Mouse (Mus musculus) c-Kit-positive CD71-negative TER-119-negative erythroid progenitor cells, embryonic 14.5 days (primary cell): Measurements from ENCODE around the gene Thumpd3.
A peak's percentile ranks its signal among the peaks of the same experiment; 100 is the strongest.

Experiments used
- DNase-seq: peaks from one replicate; pipeline ENCODE4 v3.0.0-alpha.2; 2013; ENCODE audit warnings: low read depth

Gene Thumpd3

DNA sequence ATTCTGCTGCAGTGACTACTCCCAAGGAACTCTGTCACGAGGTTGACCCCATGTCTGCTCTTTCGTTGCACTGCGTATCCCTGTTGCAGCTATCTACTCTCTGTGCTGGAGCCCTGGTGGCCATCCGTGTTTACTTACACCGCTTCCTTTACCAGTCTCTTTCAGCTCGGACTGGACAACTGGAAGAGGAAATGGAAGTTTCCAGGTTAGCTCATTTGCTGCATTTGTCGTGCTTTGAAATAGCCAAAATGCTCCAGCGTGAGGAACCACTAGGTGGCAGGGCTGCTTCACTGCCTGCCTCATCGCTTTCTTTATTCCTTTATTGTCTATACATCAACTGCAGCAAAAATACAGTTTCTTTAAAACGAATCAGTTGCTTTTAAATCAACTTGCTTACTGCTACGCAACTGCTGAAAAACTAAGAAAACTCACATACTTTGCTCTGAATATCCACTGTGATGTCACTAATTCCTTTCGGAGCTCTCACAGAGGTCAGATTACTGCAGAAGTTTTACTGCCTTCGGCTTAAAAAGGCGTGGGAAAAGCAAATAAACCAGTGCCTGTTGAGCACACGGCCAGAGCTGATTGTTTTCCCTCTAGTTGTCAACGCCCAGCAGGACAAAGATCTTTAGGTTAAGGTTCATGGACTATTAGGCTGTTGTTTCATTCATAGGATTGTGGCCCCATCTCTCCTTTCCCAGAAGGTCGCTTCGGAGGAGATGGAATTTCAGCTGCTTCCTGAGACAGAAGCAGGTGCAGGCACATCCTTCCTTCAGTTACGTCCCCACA, 7.9 kb upstream of the Thumpd3 start:
- peak; percentile 69 for DNase-seq

GRCm38 (mm10) chr6:113038735-113039058, 7.3 kb upstream of the Thumpd3 start:
- no peak for DNase-seq

DNA sequence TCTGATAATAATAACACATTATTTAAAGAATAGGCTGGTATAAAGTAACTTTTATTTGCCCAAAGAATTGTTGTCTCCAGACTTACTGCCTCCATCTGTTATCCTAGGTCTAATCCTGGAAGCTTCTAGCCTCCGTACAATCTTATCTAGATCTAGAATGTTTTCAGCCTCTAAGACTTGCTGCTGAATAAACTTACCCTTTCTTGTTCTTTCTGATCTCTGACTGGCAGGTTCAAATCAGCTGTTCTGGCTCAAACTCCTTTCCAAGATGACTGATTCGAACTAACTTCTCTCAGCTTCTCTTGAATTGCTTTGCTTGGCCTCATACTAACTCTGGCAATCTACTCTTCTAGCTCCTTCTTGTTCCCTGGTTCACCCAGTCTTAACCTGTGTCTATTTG, 5.7 kb upstream of the Thumpd3 start:
- DNase-seq = no peak

DNA sequence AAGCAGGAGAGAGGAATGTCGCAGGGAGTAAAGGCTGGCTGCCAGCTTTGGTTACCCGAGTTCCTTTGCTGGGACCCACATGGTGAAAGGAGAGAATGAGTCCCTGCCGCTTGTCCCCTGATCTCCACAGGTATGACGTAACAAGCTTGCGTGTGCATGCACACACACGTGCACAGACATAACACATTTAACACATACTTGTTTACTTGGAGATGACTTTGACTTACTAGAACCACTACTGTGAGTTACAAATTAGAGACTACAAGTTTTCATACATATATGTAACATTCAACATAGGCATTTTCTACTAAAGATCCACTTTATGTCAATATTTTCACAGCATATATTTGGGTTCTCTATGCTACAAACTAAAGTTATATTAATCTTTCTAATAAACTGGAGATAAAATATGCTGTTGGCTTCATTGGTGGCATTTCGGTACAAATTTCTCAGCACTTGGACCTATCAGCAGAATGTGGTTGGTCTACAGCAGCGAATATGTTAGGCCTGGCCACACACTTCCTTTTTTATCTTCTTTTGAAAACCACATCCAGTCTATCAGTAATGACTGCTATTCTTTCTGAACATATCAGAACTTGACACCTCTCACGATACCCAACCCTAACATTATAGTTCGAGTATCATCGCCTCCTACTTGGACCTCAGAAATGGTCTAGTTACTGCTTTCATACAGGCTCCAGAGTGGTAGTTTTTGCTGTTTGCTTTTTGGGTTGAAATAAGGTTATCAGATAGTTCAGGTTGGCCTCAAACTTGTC, 4.6 kb upstream of the Thumpd3 start:
- no peak for DNase-seq

- no peak for DNase-seq
Measured at GRCm38 (mm10) chr6:113045575-113045974, 450 bp upstream of the Thumpd3 start.

GRCm38 (mm10) chr6:113047016-113047746, 1.2 kb downstream of the Thumpd3 start:
- no peak for DNase-seq

DNA sequence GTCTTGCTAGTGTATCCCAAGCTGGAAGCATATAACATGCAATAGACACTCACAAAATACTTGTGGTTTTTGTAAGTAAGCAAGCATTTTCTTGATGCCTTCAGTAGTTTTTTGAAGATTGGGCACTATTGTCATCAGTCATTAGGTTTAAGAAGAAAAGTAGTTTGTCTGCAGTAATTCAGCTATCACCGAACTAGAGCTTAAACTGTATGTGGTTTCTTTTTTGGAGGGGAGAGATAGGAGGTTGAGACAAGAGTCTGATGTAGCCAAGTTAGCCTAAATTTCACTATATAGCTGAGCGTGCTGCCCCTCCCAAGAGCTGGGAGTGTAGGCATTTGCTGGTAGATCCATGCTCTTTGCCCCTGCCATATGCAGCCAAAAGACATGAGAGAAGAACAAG, 2.3 kb downstream of the Thumpd3 start:
- no peak for DNase-seq

GRCm38 (mm10) chr6:113049159-113049558, 3.1 kb downstream of the Thumpd3 start:
- no peak for DNase-seq

DNA sequence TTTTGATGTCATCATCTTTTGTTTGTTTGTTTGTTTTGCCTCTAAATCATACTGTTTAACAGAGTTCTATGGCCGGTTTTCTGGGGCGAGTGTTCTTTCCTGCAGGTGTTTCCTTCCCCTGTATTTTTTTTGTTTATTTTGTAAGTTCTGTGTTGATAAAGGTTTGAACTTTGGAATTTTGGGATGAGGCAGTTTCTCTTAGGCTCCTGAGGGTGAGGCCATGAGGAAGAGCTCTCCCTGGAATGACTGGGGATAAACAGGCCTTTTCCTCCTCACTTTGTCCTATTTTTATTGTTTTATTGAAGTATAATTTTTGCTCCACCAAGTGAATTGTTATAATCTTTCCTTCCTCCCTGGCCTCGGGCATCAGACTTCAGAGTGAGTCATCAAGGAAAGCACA, 6.9 kb downstream of the Thumpd3 start:
- DNase-seq = no peak

DNA sequence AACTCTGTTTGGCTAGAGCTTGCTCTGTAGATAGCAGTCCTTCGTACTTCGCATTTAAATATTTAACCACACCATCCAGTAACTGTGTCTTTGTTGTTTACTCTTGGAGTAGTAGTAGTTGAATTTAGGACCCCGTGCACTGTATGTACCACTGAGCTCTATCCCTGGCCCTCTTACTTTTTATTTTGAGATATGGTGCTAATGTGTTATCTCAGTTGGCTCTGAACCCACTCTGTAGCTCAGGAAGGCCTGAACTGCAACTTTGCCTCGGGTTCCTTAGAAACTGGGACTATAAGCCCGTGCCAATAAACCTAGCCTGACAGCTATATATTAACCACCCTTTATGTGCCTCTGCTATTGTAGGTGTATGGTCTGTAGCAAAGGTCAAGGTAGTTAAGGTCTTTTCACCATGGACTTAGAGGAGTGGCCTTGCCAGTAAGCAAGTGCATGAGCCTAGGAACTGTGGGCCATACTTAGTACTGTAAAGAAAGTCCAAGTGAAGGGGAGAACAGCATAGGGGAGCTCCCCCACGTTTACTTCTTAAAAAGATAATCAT, 8.6 kb downstream of the Thumpd3 start:
- DNase-seq = no peak

DNA sequence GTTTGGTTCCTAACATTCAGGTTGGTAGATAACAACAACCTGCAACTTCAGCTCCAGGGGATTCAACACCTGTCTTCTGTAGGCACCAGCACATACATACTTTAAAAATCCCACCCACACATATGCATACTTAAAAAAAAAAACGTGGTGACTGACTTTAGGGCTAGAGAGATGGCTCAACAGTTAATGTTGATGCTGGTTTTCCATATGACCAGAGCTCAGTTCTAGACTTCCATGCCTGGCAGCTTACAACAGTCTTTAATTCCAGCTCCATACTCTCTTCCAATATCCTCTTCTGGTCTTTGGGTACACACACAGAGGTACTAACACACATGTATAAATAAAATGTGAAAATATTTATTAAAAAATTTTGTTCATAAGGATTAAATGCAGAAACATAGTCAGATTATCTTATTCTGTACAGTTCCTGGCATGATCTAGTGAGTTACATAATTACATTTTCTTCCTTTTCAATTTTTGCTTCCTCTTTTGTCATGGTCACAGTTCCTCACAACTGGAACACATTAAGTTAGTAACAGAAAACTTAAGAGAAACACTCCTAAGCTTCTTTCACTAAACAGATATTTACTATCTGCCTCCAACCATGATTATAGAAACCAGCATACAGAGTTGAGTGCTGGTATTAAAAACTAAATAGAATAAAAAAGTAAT, 15.0 kb downstream of the Thumpd3 start:
- DNase-seq = no peak

DNA sequence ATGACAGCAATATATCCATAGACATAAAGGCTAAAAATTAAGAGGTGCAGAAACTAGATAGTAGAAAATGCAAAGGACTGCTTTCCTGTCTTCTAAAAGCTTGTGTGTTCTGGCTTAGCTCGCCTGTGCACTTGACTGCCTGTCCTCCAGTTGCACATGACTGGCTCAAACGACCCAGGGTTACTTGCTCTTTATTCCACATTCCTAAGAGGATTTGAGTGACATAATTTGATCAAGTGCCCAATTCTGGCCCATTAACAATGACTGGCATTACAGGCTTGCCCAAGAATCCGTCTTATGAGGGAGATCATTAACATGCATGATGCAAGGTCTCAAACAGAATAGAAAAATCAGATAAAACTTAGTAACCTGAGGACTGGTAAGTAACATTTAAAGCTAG, 16.2 kb downstream of the Thumpd3 start:
- DNase-seq = no peak

DNA sequence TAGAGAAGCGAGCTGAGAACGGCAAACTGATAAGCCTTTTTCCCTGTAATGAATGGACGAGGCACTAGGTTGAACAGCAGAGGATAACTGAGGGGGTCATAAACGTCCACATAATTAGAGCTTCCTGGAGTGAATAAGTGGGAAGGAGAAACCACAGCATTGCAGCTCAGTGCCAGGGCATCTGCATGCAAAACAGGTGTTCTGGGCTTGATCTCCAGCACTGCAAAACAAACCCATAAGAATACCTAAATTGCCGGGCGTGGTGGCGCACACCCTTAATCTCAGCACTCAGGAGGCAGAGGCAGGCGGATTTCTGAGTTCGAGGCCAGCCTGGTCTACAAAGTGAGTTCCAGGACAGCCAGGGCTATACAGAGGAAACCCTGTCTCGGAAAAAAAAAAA, 17.3 kb downstream of the Thumpd3 start:
- no peak for DNase-seq

DNA sequence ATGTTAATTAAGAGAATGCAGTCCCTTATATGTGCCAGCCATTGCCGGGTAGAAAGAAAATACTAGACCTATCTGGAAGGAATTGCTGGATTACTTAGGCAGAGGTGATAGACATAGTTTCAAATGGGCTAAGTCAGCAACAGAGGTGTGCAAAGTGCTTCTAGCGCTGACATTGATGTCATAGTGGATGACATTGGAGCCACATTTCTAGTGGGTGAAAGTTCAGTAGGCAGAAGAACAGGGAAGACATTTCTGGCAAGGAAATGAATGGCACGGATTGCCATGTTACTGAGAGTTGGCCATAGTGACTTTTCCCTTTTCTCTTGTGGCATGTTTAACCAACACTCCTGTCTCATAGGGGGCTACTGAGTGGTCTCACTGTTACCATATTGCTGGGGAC, 19.2 kb downstream of the Thumpd3 start:
- DNase-seq = no peak

DNA sequence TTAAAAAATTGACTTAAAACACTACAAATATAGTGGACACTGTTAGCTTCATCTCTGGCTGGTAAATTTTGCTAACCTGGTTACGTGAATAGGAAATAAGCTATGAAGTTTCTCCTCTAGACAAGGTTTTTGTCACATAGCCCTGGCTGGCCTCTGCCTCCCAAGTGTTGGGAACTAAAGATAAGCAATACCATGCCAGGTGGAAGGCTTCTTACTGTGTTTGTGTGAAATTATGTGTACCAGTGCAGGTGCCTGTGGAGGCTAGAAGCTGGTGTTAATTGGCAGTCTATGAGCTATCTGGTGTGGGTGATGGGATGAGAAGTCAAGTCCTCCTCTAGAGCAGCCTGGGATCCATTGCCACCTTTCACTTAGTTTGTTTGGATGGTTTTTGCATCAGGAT, 23.1 kb downstream of the Thumpd3 start:
- DNase-seq = no peak

DNA sequence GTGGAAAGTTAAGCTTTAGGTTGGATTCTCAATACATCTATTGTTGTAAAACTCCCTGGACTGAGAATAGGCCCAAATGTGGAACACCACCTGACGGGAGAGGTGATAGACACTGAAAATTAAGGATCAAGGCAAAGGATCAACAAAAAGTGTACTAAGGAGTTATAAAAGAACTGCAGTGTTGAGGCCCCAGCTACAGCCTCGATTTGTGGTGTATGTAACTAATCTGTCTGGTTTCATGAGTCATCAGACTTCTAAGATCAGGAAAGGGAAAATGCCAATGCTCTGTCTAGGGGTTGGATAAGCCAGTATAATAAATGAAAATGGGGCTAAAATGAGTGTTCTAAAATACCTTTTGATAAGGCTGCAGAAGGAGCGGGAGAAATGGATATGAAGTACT, 29.2 kb downstream of the Thumpd3 start:
- DNase-seq = peak; percentile 25

DNA sequence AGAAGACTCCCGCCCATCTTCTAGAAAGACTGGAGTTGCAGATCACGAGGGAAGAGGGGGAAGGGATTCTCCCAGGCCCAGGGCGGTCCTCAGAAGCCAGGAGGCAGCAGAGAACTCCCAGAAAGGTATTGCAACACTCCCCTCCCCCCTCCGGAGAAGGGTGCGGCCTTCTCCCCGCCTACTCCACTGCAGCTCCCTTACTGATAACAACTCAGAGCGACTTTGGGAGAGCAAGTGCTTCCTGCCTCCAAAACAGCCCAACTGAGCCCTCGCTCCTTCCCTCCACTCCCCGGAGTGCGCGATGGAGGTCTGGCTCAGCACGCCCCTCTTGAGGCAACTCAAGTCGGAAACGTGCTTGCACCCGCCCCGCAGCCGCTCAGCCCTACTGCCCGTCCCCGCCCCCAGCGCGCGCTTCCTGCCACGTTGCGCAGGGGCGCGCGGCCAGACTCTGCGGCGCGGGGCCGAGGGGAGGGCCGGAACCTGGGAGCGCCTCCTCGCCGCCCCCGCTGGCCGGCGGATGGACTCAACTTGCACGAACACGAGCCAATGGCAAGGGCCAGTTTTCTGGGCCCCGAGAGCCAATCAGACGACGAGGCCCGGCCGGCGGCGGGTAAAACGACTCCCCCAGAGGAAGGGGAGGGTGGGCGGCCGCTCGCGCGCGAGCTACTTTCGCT, 30.1 kb downstream of the Thumpd3 start:
- peak; percentile 90 for DNase-seq

DNA sequence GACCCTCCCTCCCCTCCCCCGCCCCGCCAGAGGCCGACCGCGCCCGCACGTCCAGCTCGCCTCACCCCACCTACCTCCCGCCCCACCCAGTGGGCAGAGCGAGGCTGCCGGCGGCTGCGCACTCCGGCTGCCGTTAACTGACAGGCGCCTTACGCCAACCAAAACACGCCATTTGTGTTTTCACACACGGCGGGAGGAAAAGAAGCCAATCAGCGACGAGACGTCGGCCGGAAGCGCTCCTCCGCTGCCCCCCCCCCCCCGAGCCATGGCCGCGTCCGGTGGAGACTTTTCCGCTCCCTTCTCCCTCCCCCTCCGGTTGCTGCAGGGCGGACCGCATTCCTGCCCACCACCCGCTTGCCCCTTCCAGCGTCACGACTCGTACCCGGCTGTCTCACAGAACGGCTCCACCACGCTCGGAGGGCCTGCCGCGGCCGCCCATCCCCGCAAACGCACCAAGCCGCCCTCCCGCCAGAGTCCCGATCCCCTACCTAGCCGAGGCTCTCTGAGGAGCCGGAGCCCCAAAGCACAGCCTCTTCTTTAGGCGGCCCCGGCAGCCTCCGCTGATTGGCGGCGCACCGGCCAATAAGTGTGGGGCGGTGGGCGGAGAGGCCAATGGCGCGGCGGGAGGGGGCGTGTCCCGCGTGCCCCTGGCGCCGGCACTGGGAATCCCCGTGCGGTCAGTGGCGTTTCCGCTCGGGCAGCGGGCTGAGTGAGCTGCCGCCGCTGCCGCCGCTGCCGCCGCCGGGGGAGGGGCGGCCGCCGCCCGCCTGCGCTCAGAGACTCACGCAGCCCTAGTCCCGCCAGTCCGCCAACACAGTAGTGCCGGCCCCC, 30.9 kb downstream of the Thumpd3 start, which contains the start of gene Setd5:
Gene Setd5, plus strand, starts transcription at position 680 of the 831 bp plus-strand sequence.
- peak; percentile 89 for DNase-seq

DNA sequence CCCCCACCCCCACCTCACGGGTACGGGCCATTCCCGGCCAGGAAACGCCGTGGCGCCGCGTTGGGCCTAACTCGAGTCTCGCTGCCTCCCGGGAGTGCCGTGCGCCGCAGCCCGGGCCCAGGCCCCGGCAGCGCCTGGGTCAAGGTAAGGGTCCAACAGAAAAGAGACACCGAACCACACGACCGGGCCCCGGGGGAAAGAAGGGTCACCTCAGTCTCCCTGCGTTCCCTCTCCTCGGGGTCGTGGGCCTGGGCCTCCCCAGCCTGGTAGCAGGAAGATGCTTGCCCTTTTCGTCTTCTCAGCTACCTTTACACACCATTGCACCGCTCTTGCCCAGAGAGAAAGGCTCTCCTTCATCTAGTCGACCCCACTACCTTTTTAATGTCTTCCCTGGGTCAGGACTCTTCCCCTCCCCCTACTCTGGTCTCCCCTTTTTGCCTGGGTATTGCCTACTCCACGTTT, 31.6 kb downstream of the Thumpd3 start:
- no peak for DNase-seq

DNA sequence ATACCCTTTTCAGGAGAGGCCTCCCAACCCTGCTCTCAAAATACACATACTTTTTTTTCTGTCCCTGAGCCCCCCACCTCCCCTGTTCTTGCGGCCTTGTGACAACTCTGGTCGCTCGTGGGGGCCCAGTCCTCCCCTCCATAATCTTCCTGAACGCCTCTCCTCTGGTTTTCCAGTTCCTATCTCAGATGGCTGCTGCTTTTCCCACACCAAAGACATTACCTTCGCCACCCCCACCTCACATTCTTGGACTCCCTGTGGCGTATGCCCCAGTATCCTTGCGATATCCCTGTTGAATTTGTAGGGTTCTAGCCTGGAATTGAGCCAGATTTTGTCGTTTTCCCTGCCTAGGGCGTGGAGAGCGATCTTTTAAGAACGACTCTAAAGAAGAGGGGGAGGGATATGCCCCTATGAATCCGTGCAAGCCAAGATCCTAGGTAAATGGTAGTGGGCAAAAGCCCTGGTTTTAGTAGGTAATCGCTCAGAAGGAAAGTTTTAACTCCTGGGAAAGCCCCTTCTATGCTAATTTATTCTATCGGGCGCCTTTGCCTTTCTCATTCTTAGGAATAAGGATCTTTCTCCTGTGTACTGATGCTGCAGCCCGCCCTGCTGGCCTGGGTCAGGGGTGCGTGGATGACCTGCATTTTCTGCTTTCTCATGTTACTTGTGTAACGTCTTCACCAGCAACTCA, 32.2 kb downstream of the Thumpd3 start:
- peak; percentile 18 for DNase-seq
